Mouse (Mus musculus): ENCODE measurements around the gene Pear1. TPM values are rescaled to one million over a fixed set of nuclear protein-coding genes. Genes with fewer than 3 reads are reported as not detected.

Gene Pear1
- total RNA-seq, 1 experiment from 2014 or later, result 8.4 TPM

- ATAC-seq (ENCODE audit: extremely low read depth, insufficient number of reproducible peaks, low FRiP score, poor library complexity, severe bottlenecking), result no peak
Observed at GRCm38 (mm10) chr3:87745036-87745659, 79.0 kb downstream of the Pear1 start.

GRCm38 (mm10) chr3:87743927-87744326 lies 80.2 kb downstream of the Pear1 start:
- no peak for ATAC-seq (ENCODE audit: extremely low read depth, insufficient number of reproducible peaks, low FRiP score, poor library complexity, severe bottlenecking)

- peak; percentile 34; the same call in 1 of the 2 replicates for ATAC-seq (ENCODE audit: extremely low read depth, insufficient number of reproducible peaks, low FRiP score, poor library complexity, severe bottlenecking)
Observed at GRCm38 (mm10) chr3:87742735-87743134, 81.4 kb downstream of the Pear1 start.

- ATAC-seq (ENCODE audit: extremely low read depth, insufficient number of reproducible peaks, low FRiP score, poor library complexity, severe bottlenecking), result no peak
Observed at GRCm38 (mm10) chr3:87742013-87742412, 82.1 kb downstream of the Pear1 start.

- ATAC-seq (ENCODE audit: extremely low read depth, insufficient number of reproducible peaks, low FRiP score, poor library complexity, severe bottlenecking), result no peak
Observed at GRCm38 (mm10) chr3:87738906-87739305, 85.2 kb downstream of the Pear1 start.

- ATAC-seq (ENCODE audit: extremely low read depth, insufficient number of reproducible peaks, low FRiP score, poor library complexity, severe bottlenecking), result no peak
Observed at GRCm38 (mm10) chr3:87735335-87735734, 88.8 kb downstream of the Pear1 start.

- ATAC-seq (ENCODE audit: extremely low read depth, insufficient number of reproducible peaks, low FRiP score, poor library complexity, severe bottlenecking), result no peak
Observed at GRCm38 (mm10) chr3:87733984-87734761, 89.9 kb downstream of the Pear1 start.

- ATAC-seq (ENCODE audit: extremely low read depth, insufficient number of reproducible peaks, low FRiP score, poor library complexity, severe bottlenecking), result no peak
Observed at GRCm38 (mm10) chr3:87733098-87733497, 91.0 kb downstream of the Pear1 start.

GRCm38 (mm10) chr3:87728696-87729095 lies 95.4 kb downstream of the Pear1 start:
- ATAC-seq (ENCODE audit: extremely low read depth, insufficient number of reproducible peaks, low FRiP score, poor library complexity, severe bottlenecking), result no peak

GRCm38 (mm10) chr3:87726191-87726590 lies 97.9 kb downstream of the Pear1 start:
- no peak for ATAC-seq (ENCODE audit: extremely low read depth, insufficient number of reproducible peaks, low FRiP score, poor library complexity, severe bottlenecking)

- no peak for ATAC-seq (ENCODE audit: extremely low read depth, insufficient number of reproducible peaks, low FRiP score, poor library complexity, severe bottlenecking)
Observed at GRCm38 (mm10) chr3:87725396-87726160, 98.5 kb downstream of the Pear1 start.

- ATAC-seq (ENCODE audit: extremely low read depth, insufficient number of reproducible peaks, low FRiP score, poor library complexity, severe bottlenecking), result no peak
Observed at GRCm38 (mm10) chr3:87724556-87724955, 99.5 kb downstream of the Pear1 start.

GRCm38 (mm10) chr3:87718525-87718924 lies 105.6 kb downstream of the Pear1 start:
- no peak for ATAC-seq (ENCODE audit: extremely low read depth, insufficient number of reproducible peaks, low FRiP score, poor library complexity, severe bottlenecking)

Other genes with a start within 250 kb of the Pear1 start
- gene Arhgef11, start 206.7 kb downstream of the Pear1 start, total RNA-seq (2017), result 31.5 and 32.4 TPM in 2 replicates
- gene Lrrc71, start 75.7 kb downstream of the Pear1 start, total RNA-seq (2017), result 0.12 and 1.7 TPM in 2 replicates
- gene Ntrk1, start 29.1 kb downstream of the Pear1 start, total RNA-seq (2017), result not detected in 2 replicates
- gene Insrr, start 27.4 kb downstream of the Pear1 start, total RNA-seq (2017), result not detected in 2 replicates
- 11.8 and 14.6 TPM in 2 replicates for gene Sh2d2a, start 22.4 kb upstream of the Pear1 start, total RNA-seq (2017)
- 37.2 and 37.4 TPM in 2 replicates for gene Prcc, start 61.3 kb upstream of the Pear1 start, total RNA-seq (2017)
- gene Hdgf, start 82.0 kb upstream of the Pear1 start, total RNA-seq (2017), result 78.5 and 81.7 TPM in 2 replicates
- gene Mrpl24, start 95.2 kb upstream of the Pear1 start, total RNA-seq (2017), result 144 and 147 TPM in 2 replicates
- 32.5 and 33.1 TPM in 2 replicates for gene Isg20l2, start 106.0 kb upstream of the Pear1 start, total RNA-seq (2017)
- gene Rrnad1, start 106.4 kb upstream of the Pear1 start, total RNA-seq (2017), result 27.9 and 37.2 TPM in 2 replicates
- not detected in 2 replicates for gene Crabp2, start 124.4 kb upstream of the Pear1 start, total RNA-seq (2017)
- 0.12 TPM in 1 of 2 replicates, not detected in the other for gene Nes, start 146.8 kb upstream of the Pear1 start, total RNA-seq (2017)
- gene Bcan, start 175.9 kb upstream of the Pear1 start, total RNA-seq (2017), result not detected in 2 replicates
- gene Hapln2, start 203.3 kb upstream of the Pear1 start, total RNA-seq (2017), result not detected in 2 replicates
- gene Gpatch4, start 218.8 kb upstream of the Pear1 start, total RNA-seq (2017), result 13.5 and 14.9 TPM in 2 replicates
- 15.0 and 22.8 TPM in 2 replicates for gene Naxe, start 234.2 kb upstream of the Pear1 start, total RNA-seq (2017)

Data from neutrophil, adult 5-6 weeks (primary cell).